Mouse (Mus musculus): ENCODE measurements around the gene Tbc1d1. TPM values are rescaled to one million over a fixed set of nuclear protein-coding genes. Genes with fewer than 3 reads are reported as not detected.

Tbc1d1 gene
- polyA plus RNA-seq, 1 experiment from 2014 or later = 38.3 TPM

- no peak overlapping the region for H3K27ac ChIP-seq (ENCODE audit: poor library complexity, severe bottlenecking)
- peak overlapping the region; percentile 99 for H3K4me2 ChIP-seq
- peak; percentile 3; the same call in 1 of the 2 replicates for ATAC-seq (ENCODE audit: insufficient number of reproducible peaks, low FRiP score)
- H3K36me3 ChIP-seq = no peaks in the 10 kb centered on the region
- H3K27me3 ChIP-seq (replicated peaks) = 0 out of 2 replicates have a peak, but pooled peaks cover 4% of the 10 kb centered on the region
- H3K9ac ChIP-seq = peak overlapping the region; percentile 83
- under 1% methylated on average over 23 of the region's 23 CpGs for WGBS
- H3K4me3 ChIP-seq = peak overlapping the region; percentile 77
- H3K4me1 ChIP-seq (replicated peaks) = peaks cover 41% of the 10 kb centered on the region
- H3K9me3 ChIP-seq (replicated peaks) = no peaks in the 10 kb centered on the region
These were observed 4.7 kb downstream of the Tbc1d1 start for GRCm38 (mm10) chr5:64160705-64161391.

GRCm38 (mm10) chr5:64161917-64162316, 5.8 kb downstream of the Tbc1d1 start:
- no peak for ATAC-seq (ENCODE audit: insufficient number of reproducible peaks, low FRiP score)
- no peak overlapping the region for H3K4me3 ChIP-seq
- H3K27me3 ChIP-seq (replicated peaks) = 0 out of 2 replicates have a peak, but pooled peaks cover 4% of the 10 kb centered on the region
- H3K27ac ChIP-seq (ENCODE audit: poor library complexity, severe bottlenecking) = no peak overlapping the region
- H3K9ac ChIP-seq = no peak overlapping the region
- peak overlapping the region; percentile 99 for H3K4me2 ChIP-seq
- H3K36me3 ChIP-seq = no peaks in the 10 kb centered on the region
- WGBS = 35% methylated on average over 3 of the region's 3 CpGs
- no peaks in the 10 kb centered on the region for H3K9me3 ChIP-seq (replicated peaks)
- peaks cover 32% of the 10 kb centered on the region for H3K4me1 ChIP-seq (replicated peaks)

- no peak for ATAC-seq (ENCODE audit: insufficient number of reproducible peaks, low FRiP score)
- Histone ChIP-seq H3K4me3 (no peak overlapping the region), H3K4me1 (replicated peaks) (peaks cover 28% of the 10 kb centered on the region), H3K4me2 (no peak overlapping the region), H3K27ac (ENCODE audit: poor library complexity, severe bottlenecking) (no peak overlapping the region), H3K27me3 (replicated peaks) (0 out of 2 replicates have a peak, but pooled peaks cover 4% of the 10 kb centered on the region), H3K9ac (no peak overlapping the region), H3K9me3 (replicated peaks) (no peaks in the 10 kb centered on the region), H3K36me3 (no peaks in the 10 kb centered on the region)
- WGBS = 86% methylated on average over 5 of the region's 5 CpGs
These were observed 6.5 kb downstream of the Tbc1d1 start for GRCm38 (mm10) chr5:64162582-64162981.

- Histone ChIP-seq H3K9me3 (replicated peaks) (no peaks in the 10 kb centered on the region), H3K4me1 (replicated peaks) (peaks cover 14% of the 10 kb centered on the region), H3K27me3 (replicated peaks) (no peaks in the 10 kb centered on the region), H3K4me3 (no peak overlapping the region), H3K36me3 (no peaks in the 10 kb centered on the region), H3K27ac (ENCODE audit: poor library complexity, severe bottlenecking) (no peak overlapping the region), H3K9ac (no peak overlapping the region), H3K4me2 (no peak overlapping the region)
- no peak for ATAC-seq (ENCODE audit: insufficient number of reproducible peaks, low FRiP score)
- 75% methylated on average over 3 of the region's 3 CpGs for WGBS
These were observed 8.3 kb downstream of the Tbc1d1 start for GRCm38 (mm10) chr5:64164414-64164813.

- no peak overlapping the region for H3K9ac ChIP-seq
- no peak overlapping the region for H3K4me3 ChIP-seq
- no peaks in the 10 kb centered on the region for H3K27me3 ChIP-seq (replicated peaks)
- H3K9me3 ChIP-seq (replicated peaks) = no peaks in the 10 kb centered on the region
- no peaks in the 10 kb centered on the region for H3K36me3 ChIP-seq
- peaks cover 14% of the 10 kb centered on the region for H3K4me1 ChIP-seq (replicated peaks)
- no peak overlapping the region for H3K27ac ChIP-seq (ENCODE audit: poor library complexity, severe bottlenecking)
- WGBS = 74% methylated on average over 2 of the region's 2 CpGs
- H3K4me2 ChIP-seq = no peak overlapping the region
- no peak for ATAC-seq (ENCODE audit: insufficient number of reproducible peaks, low FRiP score)
These were observed 9.7 kb downstream of the Tbc1d1 start for GRCm38 (mm10) chr5:64165826-64166225.

GRCm38 (mm10) chr5:64168990-64169540, 13.0 kb downstream of the Tbc1d1 start:
- H3K9ac ChIP-seq = no peak overlapping the region
- no peak overlapping the region for H3K4me2 ChIP-seq
- no peak overlapping the region for H3K27ac ChIP-seq (ENCODE audit: poor library complexity, severe bottlenecking)
- no peaks in the 10 kb centered on the region for H3K27me3 ChIP-seq (replicated peaks)
- H3K4me1 ChIP-seq (replicated peaks) = no peaks in the 10 kb centered on the region
- WGBS = 88% methylated on average over 10 of the region's 10 CpGs
- H3K4me3 ChIP-seq = no peak overlapping the region
- no peak for ATAC-seq (ENCODE audit: insufficient number of reproducible peaks, low FRiP score)
- H3K36me3 ChIP-seq = no peaks in the 10 kb centered on the region
- H3K9me3 ChIP-seq (replicated peaks) = no peaks in the 10 kb centered on the region

- no peaks in the 10 kb centered on the region for H3K27me3 ChIP-seq (replicated peaks)
- no peak overlapping the region for H3K4me2 ChIP-seq
- H3K36me3 ChIP-seq = no peaks in the 10 kb centered on the region
- H3K4me1 ChIP-seq (replicated peaks) = 0 out of 2 replicates have a peak, but pooled peaks cover 3% of the 10 kb centered on the region
- H3K4me3 ChIP-seq = no peak overlapping the region
- no peak overlapping the region for H3K9ac ChIP-seq
- H3K9me3 ChIP-seq (replicated peaks) = no peaks in the 10 kb centered on the region
- H3K27ac ChIP-seq (ENCODE audit: poor library complexity, severe bottlenecking) = no peak overlapping the region
- no peak for ATAC-seq (ENCODE audit: insufficient number of reproducible peaks, low FRiP score)
- WGBS = 76% methylated on average over 3 of the region's 3 CpGs
These were observed 16.8 kb downstream of the Tbc1d1 start for GRCm38 (mm10) chr5:64172884-64173283.

- H3K27me3 ChIP-seq (replicated peaks) = no peaks in the 10 kb centered on the region
- H3K9me3 ChIP-seq (replicated peaks) = no peaks in the 10 kb centered on the region
- no peak overlapping the region for H3K4me3 ChIP-seq
- H3K4me2 ChIP-seq = no peak overlapping the region
- H3K4me1 ChIP-seq (replicated peaks) = 0 out of 2 replicates have a peak, but pooled peaks cover 3% of the 10 kb centered on the region
- 81% methylated on average over 16 of the region's 16 CpGs for WGBS
- no peak overlapping the region for H3K9ac ChIP-seq
- no peak for ATAC-seq (ENCODE audit: insufficient number of reproducible peaks, low FRiP score)
- no peaks in the 10 kb centered on the region for H3K36me3 ChIP-seq
- no peak overlapping the region for H3K27ac ChIP-seq (ENCODE audit: poor library complexity, severe bottlenecking)
These were observed 17.2 kb downstream of the Tbc1d1 start for GRCm38 (mm10) chr5:64173302-64173701.

GRCm38 (mm10) chr5:64174429-64174935, 18.4 kb downstream of the Tbc1d1 start:
- H3K9me3 ChIP-seq (replicated peaks) = no peaks in the 10 kb centered on the region
- H3K27me3 ChIP-seq (replicated peaks) = no peaks in the 10 kb centered on the region
- H3K4me1 ChIP-seq (replicated peaks) = 0 out of 2 replicates have a peak, but pooled peaks cover 3% of the 10 kb centered on the region
- ATAC-seq (ENCODE audit: insufficient number of reproducible peaks, low FRiP score) = no peak
- no peaks in the 10 kb centered on the region for H3K36me3 ChIP-seq
- WGBS = 55% methylated on average over 5 of the region's 5 CpGs
- no peak overlapping the region for H3K9ac ChIP-seq
- no peak overlapping the region for H3K4me2 ChIP-seq
- no peak overlapping the region for H3K27ac ChIP-seq (ENCODE audit: poor library complexity, severe bottlenecking)
- no peak overlapping the region for H3K4me3 ChIP-seq

GRCm38 (mm10) chr5:64180548-64180947, 24.4 kb downstream of the Tbc1d1 start:
- no peak overlapping the region for H3K9ac ChIP-seq
- 60% methylated on average over 8 of the region's 8 CpGs for WGBS
- ATAC-seq (ENCODE audit: insufficient number of reproducible peaks, low FRiP score) = no peak

GRCm38 (mm10) chr5:64183712-64184111, 27.6 kb downstream of the Tbc1d1 start:
- WGBS = 71% methylated on average over 4 of the region's 4 CpGs

More at GRCm38 (mm10) chr5:64180548-64180947, 24.4 kb downstream of the Tbc1d1 start:
- no peaks in the 10 kb centered on the region for H3K4me1 ChIP-seq (replicated peaks)
- no peak overlapping the region for H3K4me2 ChIP-seq
- H3K4me3 ChIP-seq = no peak overlapping the region
- H3K27me3 ChIP-seq (replicated peaks) = no peaks in the 10 kb centered on the region
- H3K9me3 ChIP-seq (replicated peaks) = no peaks in the 10 kb centered on the region
- no peak overlapping the region for H3K27ac ChIP-seq (ENCODE audit: poor library complexity, severe bottlenecking)
- H3K36me3 ChIP-seq = no peaks in the 10 kb centered on the region

More at GRCm38 (mm10) chr5:64183712-64184111, 27.6 kb downstream of the Tbc1d1 start:
- Histone ChIP-seq H3K4me1 (replicated peaks) (no peaks in the 10 kb centered on the region), H3K4me3 (no peak overlapping the region), H3K27ac (ENCODE audit: poor library complexity, severe bottlenecking) (no peak overlapping the region), H3K4me2 (no peak overlapping the region), H3K27me3 (replicated peaks) (no peaks in the 10 kb centered on the region), H3K36me3 (no peaks in the 10 kb centered on the region), H3K9me3 (replicated peaks) (no peaks in the 10 kb centered on the region), H3K9ac (no peak overlapping the region)
- ATAC-seq (ENCODE audit: insufficient number of reproducible peaks, low FRiP score) = no peak
